Mouse (Mus musculus) lung, adult 18-20 months (tissue): ENCODE results near the gene Kat2a.

Experiments used
- DNase-seq, 2 experiments: peaks; one replicate each; pipeline ENCODE4 v3.0.0; 2022; ENCODE audit warnings: mixed read lengths in 2 of 2

The Kat2a gene

GRCm38 (mm10) chr11:100735134-100735865 lies 23.0 kb upstream of the Kat2a start:
- no peak for DNase-seq

- DNase-seq, result no peak
These were observed 18.4 kb upstream of the Kat2a start for GRCm38 (mm10) chr11:100730477-100731205.

- DNase-seq, result no peak
These were observed 17.7 kb upstream of the Kat2a start for GRCm38 (mm10) chr11:100729976-100730375.

- DNase-seq, result no peak
These were observed 16.3 kb upstream of the Kat2a start for GRCm38 (mm10) chr11:100728601-100729000.

GRCm38 (mm10) chr11:100727201-100727600 lies 14.9 kb upstream of the Kat2a start:
- DNase-seq, result no peak

GRCm38 (mm10) chr11:100724919-100725512 lies 12.8 kb upstream of the Kat2a start:
- DNase-seq, result peak; percentile 52 to 78

- no peak for DNase-seq
These were observed 10.3 kb upstream of the Kat2a start for GRCm38 (mm10) chr11:100722493-100723028.

- no peak for DNase-seq
These were observed 9.7 kb upstream of the Kat2a start for GRCm38 (mm10) chr11:100721776-100722492.

- DNase-seq, result no peak
These were observed 9.0 kb upstream of the Kat2a start for GRCm38 (mm10) chr11:100721254-100721653.

GRCm38 (mm10) chr11:100720345-100720744 lies 8.1 kb upstream of the Kat2a start:
- DNase-seq, result no peak

- DNase-seq, result peak in 1 of 2 experiments; percentile 48
These were observed 7.6 kb upstream of the Kat2a start for GRCm38 (mm10) chr11:100719893-100720292.

GRCm38 (mm10) chr11:100719312-100719711 lies 7.0 kb upstream of the Kat2a start:
- DNase-seq, result no peak

GRCm38 (mm10) chr11:100718866-100719265 lies 6.6 kb upstream of the Kat2a start:
- no peak for DNase-seq

GRCm38 (mm10) chr11:100718462-100718861 lies 6.2 kb upstream of the Kat2a start:
- no peak for DNase-seq

- DNase-seq, result no peak
These were observed 4.4 kb upstream of the Kat2a start for GRCm38 (mm10) chr11:100716649-100717048.

GRCm38 (mm10) chr11:100714948-100715347 lies 2.7 kb upstream of the Kat2a start:
- no peak for DNase-seq

GRCm38 (mm10) chr11:100714534-100714915 lies 2.3 kb upstream of the Kat2a start:
- DNase-seq, result peak; percentile 77 to 82

GRCm38 (mm10) chr11:100713735-100714533 lies 1.7 kb upstream of the Kat2a start, which contains the start of gene Hspb9:
Hspb9 (plus strand) TSS chr11:100713850.
- peak; percentile 79 to 82 for DNase-seq

- no peak for DNase-seq
These were observed 909 bp upstream of the Kat2a start for GRCm38 (mm10) chr11:100713174-100713573.

GRCm38 (mm10) chr11:100710977-100711376 lies 1.3 kb downstream of the Kat2a start:
- no peak for DNase-seq

- DNase-seq, result no peak
These were observed 1.7 kb downstream of the Kat2a start for GRCm38 (mm10) chr11:100710528-100710927.
